Mouse (Mus musculus) thymus, adult 2 months (tissue): ENCODE measurements around the gene Gm9044.

Experiments used
- CTCF ChIP-seq: fragments of 200-500 bp; IDR thresholded peaks from 2 replicates; pipeline ENCODE4 v1.5.1; 2012; ENCODE audit warnings: mild to moderate bottlenecking, control low read depth, low read length, moderate library complexity, borderline replicate concordance; ENCODE audit not compliant: control insufficient read depth, poor library complexity, insufficient read depth; ENCODE audit errors: extremely low read depth
- POLR2A ChIP-seq: fragments of 200-500 bp; IDR thresholded peaks from 2 replicates; pipeline ENCODE4 v1.6.1; 2012; ENCODE audit warnings: mild to moderate bottlenecking, low read length, control low read depth, moderate library complexity; ENCODE audit not compliant: control insufficient read depth, poor library complexity, insufficient read depth; ENCODE audit errors: extremely low read depth

DNA sequence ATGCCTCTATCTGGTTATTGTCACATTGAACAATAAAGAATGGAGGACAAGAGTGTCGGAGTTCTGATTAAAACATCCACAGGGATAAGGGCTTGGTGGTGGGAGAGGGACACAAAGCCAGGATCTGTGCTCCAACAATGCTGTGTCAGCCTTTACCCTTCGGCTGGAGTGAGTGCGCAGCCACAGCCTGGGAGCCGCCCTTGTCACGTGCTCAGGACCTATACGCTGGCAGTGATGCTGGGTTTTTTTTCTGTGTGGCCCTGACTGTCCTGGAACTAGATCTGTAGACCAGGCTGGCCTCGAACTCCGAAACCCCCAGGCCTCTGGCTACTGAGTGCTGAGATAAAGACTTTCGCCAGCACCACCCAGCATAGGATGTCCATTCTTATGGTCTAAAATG is 37.3 kb upstream of the Gm9044 start:
- TF ChIP-seq CTCF = no peak
- TF ChIP-seq POLR2A = no peak
